Mouse (Mus musculus): ENCODE data around the gene Tlr12. TPM values are rescaled to one million over a fixed set of nuclear protein-coding genes. Genes with fewer than 3 reads are reported as not detected.
"Not testable (repeated sequence)": the region's sequence is repeated elsewhere in the genome, so short reads cannot be mapped to it uniquely, and the experiment has no call there.

The Tlr12 gene
- polyA plus RNA-seq (2014; fragmentation: Nextera tagmentation; extraction: Ambion mirVana) = 0.65 and 1.2 TPM in 2 replicates

- no peak within 1 kb of the TSS for H3K4me3 ChIP-seq (ENCODE audit: low read depth, low read length)
- no peak for DNase-seq (ENCODE audit: low spot score)
These were observed at the start of gene Tlr12 for GRCm38 (mm10) chr4:128618246-128618911. Tlr12 (minus strand) TSS chr4:128618619.

GRCm38 (mm10) chr4:128667195-128667594 lies 48.8 kb upstream of the Tlr12 start:
- not testable (repeated sequence) for H3K36me3 ChIP-seq (ENCODE audit: control insufficient read depth, insufficient read depth, low read length); ATAC-seq (replicated peaks; ENCODE audit: low FRiP score, low TSS enrichment, low read depth); H3K4me2 ChIP-seq (ENCODE audit: low read length); DNase-seq (ENCODE audit: low spot score); H3K27me3 ChIP-seq (replicated peaks; ENCODE audit: control insufficient read depth, insufficient read depth, low read length); H3K27ac ChIP-seq (ENCODE audit: low read depth); H3K9ac ChIP-seq (ENCODE audit: low read length); H3K4me3 ChIP-seq (ENCODE audit: low read depth, low read length); H3K9me3 ChIP-seq (ENCODE audit: control insufficient read depth, low read length)
- peaks cover 23% of the 10 kb centered on the region; the same call in 1 of the 2 replicates for H3K4me1 ChIP-seq (replicated peaks; ENCODE audit: control insufficient read depth, insufficient read depth, low read length)
- WGBS = 26% methylated on average over 4 of the region's 4 CpGs

More at GRCm38 (mm10) chr4:128618246-128618911, at the start of gene Tlr12:
- Histone ChIP-seq H3K27me3 (replicated peaks; ENCODE audit: control insufficient read depth, insufficient read depth, low read length) (no peaks in the 10 kb centered on the region), H3K9me3 (ENCODE audit: control insufficient read depth, low read length) (no peaks in the 10 kb centered on the region), H3K27ac (ENCODE audit: low read depth) (peak within 1 kb of the TSS; percentile 36), H3K4me2 (ENCODE audit: low read length) (no peak within 1 kb of the TSS), H3K4me1 (replicated peaks; ENCODE audit: control insufficient read depth, insufficient read depth, low read length) (peaks cover 13% of the 10 kb centered on the region), H3K9ac (ENCODE audit: low read length) (no peak within 1 kb of the TSS), H3K36me3 (ENCODE audit: control insufficient read depth, insufficient read depth, low read length) (no peaks in the 10 kb centered on the region)
- 48% methylated on average over 15 of the region's 15 CpGs for WGBS
- no peak for ATAC-seq (replicated peaks; ENCODE audit: low FRiP score, low TSS enrichment, low read depth)

GRCm38 (mm10) chr4:128666362-128666761 lies 47.9 kb upstream of the Tlr12 start:
- not testable (repeated sequence) for H3K9me3 ChIP-seq (ENCODE audit: control insufficient read depth, low read length); H3K4me2 ChIP-seq (ENCODE audit: low read length); H3K4me3 ChIP-seq (ENCODE audit: low read depth, low read length); H3K27me3 ChIP-seq (replicated peaks; ENCODE audit: control insufficient read depth, insufficient read depth, low read length); DNase-seq (ENCODE audit: low spot score); ATAC-seq (replicated peaks; ENCODE audit: low FRiP score, low TSS enrichment, low read depth); H3K27ac ChIP-seq (ENCODE audit: low read depth); H3K36me3 ChIP-seq (ENCODE audit: control insufficient read depth, insufficient read depth, low read length); H3K9ac ChIP-seq (ENCODE audit: low read length)
- peaks cover 20% of the 10 kb centered on the region; the same call in 1 of the 2 replicates for H3K4me1 ChIP-seq (replicated peaks; ENCODE audit: control insufficient read depth, insufficient read depth, low read length)
- WGBS = 54% methylated on average over 7 of the region's 7 CpGs

GRCm38 (mm10) chr4:128664002-128664401 lies 45.6 kb upstream of the Tlr12 start:
- ATAC-seq (replicated peaks; ENCODE audit: low FRiP score, low TSS enrichment, low read depth) (no peak), DNase-seq (ENCODE audit: low spot score) (no peak)
- Histone ChIP-seq H3K4me3 (ENCODE audit: low read depth, low read length) (no peak overlapping the region), H3K4me1 (replicated peaks; ENCODE audit: control insufficient read depth, insufficient read depth, low read length) (peaks cover 11% of the 10 kb centered on the region; the same call in 1 of the 2 replicates), H3K4me2 (ENCODE audit: low read length) (no peak overlapping the region), H3K36me3 (ENCODE audit: control insufficient read depth, insufficient read depth, low read length) (no peaks in the 10 kb centered on the region), H3K27me3 (replicated peaks; ENCODE audit: control insufficient read depth, insufficient read depth, low read length) (no peaks in the 10 kb centered on the region), H3K27ac (ENCODE audit: low read depth) (no peak overlapping the region), H3K9ac (ENCODE audit: low read length) (no peak overlapping the region), H3K9me3 (ENCODE audit: control insufficient read depth, low read length) (no peaks in the 10 kb centered on the region)
- whole genome bisulfite sequencing = 70% methylated on average over 3 of the region's 3 CpGs

- H3K9ac ChIP-seq (ENCODE audit: low read length) = no peak overlapping the region
- H3K27ac ChIP-seq (ENCODE audit: low read depth) = no peak overlapping the region
- H3K27me3 ChIP-seq (replicated peaks; ENCODE audit: control insufficient read depth, insufficient read depth, low read length) = no peaks in the 10 kb centered on the region
- no peak for ATAC-seq (replicated peaks; ENCODE audit: low FRiP score, low TSS enrichment, low read depth)
- no peak for DNase-seq (ENCODE audit: low spot score)
- no peaks in the 10 kb centered on the region for H3K9me3 ChIP-seq (ENCODE audit: control insufficient read depth, low read length)
- H3K4me2 ChIP-seq (ENCODE audit: low read length) = no peak overlapping the region
- peaks cover 5% of the 10 kb centered on the region; the same call in 1 of the 2 replicates for H3K4me1 ChIP-seq (replicated peaks; ENCODE audit: control insufficient read depth, insufficient read depth, low read length)
- no peaks in the 10 kb centered on the region for H3K36me3 ChIP-seq (ENCODE audit: control insufficient read depth, insufficient read depth, low read length)
- WGBS = 81% methylated on average over 8 of the region's 8 CpGs
- no peak overlapping the region for H3K4me3 ChIP-seq (ENCODE audit: low read depth, low read length)
These were observed 42.6 kb upstream of the Tlr12 start for GRCm38 (mm10) chr4:128661063-128661462.

- Histone ChIP-seq H3K27ac (ENCODE audit: low read depth) (no peak overlapping the region), H3K4me3 (ENCODE audit: low read depth, low read length) (no peak overlapping the region), H3K4me1 (replicated peaks; ENCODE audit: control insufficient read depth, insufficient read depth, low read length) (peaks cover 12% of the 10 kb centered on the region), H3K36me3 (ENCODE audit: control insufficient read depth, insufficient read depth, low read length) (no peaks in the 10 kb centered on the region), H3K9ac (ENCODE audit: low read length) (no peak overlapping the region), H3K27me3 (replicated peaks; ENCODE audit: control insufficient read depth, insufficient read depth, low read length) (no peaks in the 10 kb centered on the region), H3K9me3 (ENCODE audit: control insufficient read depth, low read length) (no peaks in the 10 kb centered on the region), H3K4me2 (ENCODE audit: low read length) (no peak overlapping the region)
- no peak for ATAC-seq (replicated peaks; ENCODE audit: low FRiP score, low TSS enrichment, low read depth)
- no peak for DNase-seq (ENCODE audit: low spot score)
- 81% methylated on average over 8 of the region's 8 CpGs for WGBS
These were observed 41.8 kb upstream of the Tlr12 start for GRCm38 (mm10) chr4:128660196-128660595.

GRCm38 (mm10) chr4:128655446-128655845 lies 37.0 kb upstream of the Tlr12 start:
- Histone ChIP-seq H3K9ac (ENCODE audit: low read length) (peak overlapping the region; percentile 65), H3K36me3 (ENCODE audit: control insufficient read depth, insufficient read depth, low read length) (no peaks in the 10 kb centered on the region), H3K27me3 (replicated peaks; ENCODE audit: control insufficient read depth, insufficient read depth, low read length) (no peaks in the 10 kb centered on the region), H3K4me3 (ENCODE audit: low read depth, low read length) (peak overlapping the region; percentile 74), H3K9me3 (ENCODE audit: control insufficient read depth, low read length) (no peaks in the 10 kb centered on the region), H3K4me2 (ENCODE audit: low read length) (peak overlapping the region; percentile 94), H3K27ac (ENCODE audit: low read depth) (0 out of 2 replicates have a peak overlapping the region, but pooled peaks have one; percentile 34), H3K4me1 (replicated peaks; ENCODE audit: control insufficient read depth, insufficient read depth, low read length) (peaks cover 17% of the 10 kb centered on the region)
- WGBS = 5% methylated on average over 12 of the region's 12 CpGs
- DNase-seq (ENCODE audit: low spot score) (no peak), ATAC-seq (replicated peaks; ENCODE audit: low FRiP score, low TSS enrichment, low read depth) (no peak)

- peaks cover 17% of the 10 kb centered on the region for H3K4me1 ChIP-seq (replicated peaks; ENCODE audit: control insufficient read depth, insufficient read depth, low read length)
- H3K9ac ChIP-seq (ENCODE audit: low read length) = peak within 1 kb of the TSS; percentile 65
- ATAC-seq (replicated peaks; ENCODE audit: low FRiP score, low TSS enrichment, low read depth) = peak; percentile 96
- peak within 1 kb of the TSS; percentile 94 for H3K4me2 ChIP-seq (ENCODE audit: low read length)
- H3K9me3 ChIP-seq (ENCODE audit: control insufficient read depth, low read length) = no peaks in the 10 kb centered on the region
- H3K36me3 ChIP-seq (ENCODE audit: control insufficient read depth, insufficient read depth, low read length) = no peaks in the 10 kb centered on the region
- peak within 1 kb of the TSS; percentile 74 for H3K4me3 ChIP-seq (ENCODE audit: low read depth, low read length)
- peak within 1 kb of the TSS; percentile 34; the same call in 1 of the 2 replicates for H3K27ac ChIP-seq (ENCODE audit: low read depth)
- under 1% methylated on average over 69 of the region's 85 CpGs for WGBS
- peak; percentile 96 for DNase-seq (ENCODE audit: low spot score)
- H3K27me3 ChIP-seq (replicated peaks; ENCODE audit: control insufficient read depth, insufficient read depth, low read length) = no peaks in the 10 kb centered on the region
These were observed 36.3 kb upstream of the Tlr12 start, which contains the start of gene Phc2 for GRCm38 (mm10) chr4:128654505-128655381. Phc2 (plus strand) TSS chr4:128654702.

Data from intestine, embryonic 14.5 days (tissue).